Mouse (Mus musculus): ENCODE measurements around the gene Defb20. TPM values are rescaled to one million over a fixed set of nuclear protein-coding genes. Genes with fewer than 3 reads are reported as not detected.

The Defb20 gene
- total RNA-seq, 1 experiment from 2014 or later: not detected

GRCm38 (mm10) chr2:152487024-152487423 lies 10.2 kb downstream of the Defb20 start:
- ATAC-seq (replicated peaks; ENCODE audit: insufficient number of reproducible peaks, low FRiP score, low TSS enrichment, poor library complexity, severe bottlenecking): no peak

- ATAC-seq (replicated peaks; ENCODE audit: insufficient number of reproducible peaks, low FRiP score, low TSS enrichment, poor library complexity, severe bottlenecking): no peak
Observed at GRCm38 (mm10) chr2:152490038-152490437, 13.2 kb downstream of the Defb20 start, which contains the start of gene Defb22. Gene Defb22, minus strand, starts transcription at chr2:152490138.

GRCm38 (mm10) chr2:152493151-152493550 lies 16.3 kb downstream of the Defb20 start:
- ATAC-seq (replicated peaks; ENCODE audit: insufficient number of reproducible peaks, low FRiP score, low TSS enrichment, poor library complexity, severe bottlenecking): no peak

- ATAC-seq (replicated peaks; ENCODE audit: insufficient number of reproducible peaks, low FRiP score, low TSS enrichment, poor library complexity, severe bottlenecking): no peak
Observed at GRCm38 (mm10) chr2:152498020-152498419, 21.2 kb downstream of the Defb20 start.

- ATAC-seq (replicated peaks; ENCODE audit: insufficient number of reproducible peaks, low FRiP score, low TSS enrichment, poor library complexity, severe bottlenecking): no peak
Observed at GRCm38 (mm10) chr2:152500204-152500862, 23.5 kb downstream of the Defb20 start.

GRCm38 (mm10) chr2:152500863-152501229 lies 24.0 kb downstream of the Defb20 start:
- no peak for ATAC-seq (replicated peaks; ENCODE audit: insufficient number of reproducible peaks, low FRiP score, low TSS enrichment, poor library complexity, severe bottlenecking)

GRCm38 (mm10) chr2:152503950-152504349 lies 27.1 kb downstream of the Defb20 start:
- ATAC-seq (replicated peaks; ENCODE audit: insufficient number of reproducible peaks, low FRiP score, low TSS enrichment, poor library complexity, severe bottlenecking): no peak

- no peak for ATAC-seq (replicated peaks; ENCODE audit: insufficient number of reproducible peaks, low FRiP score, low TSS enrichment, poor library complexity, severe bottlenecking)
Observed at GRCm38 (mm10) chr2:152511592-152511991, 34.7 kb downstream of the Defb20 start, which contains the start of gene Defb26. Gene Defb26, minus strand, starts transcription at chr2:152511692.

- ATAC-seq (replicated peaks; ENCODE audit: insufficient number of reproducible peaks, low FRiP score, low TSS enrichment, poor library complexity, severe bottlenecking): no peak
Observed at GRCm38 (mm10) chr2:152516084-152516483, 39.2 kb downstream of the Defb20 start.

GRCm38 (mm10) chr2:152517981-152518380 lies 41.1 kb downstream of the Defb20 start, which contains the start of gene Defb28:
Gene Defb28, plus strand, starts transcription at chr2:152518255.
- ATAC-seq (replicated peaks; ENCODE audit: insufficient number of reproducible peaks, low FRiP score, low TSS enrichment, poor library complexity, severe bottlenecking): no peak

Other genes starting within 250 kb of the Defb20 start
- gene Tbc1d20, start 183.2 kb upstream of the Defb20 start, total RNA-seq (2017): 34.6 to 50.1 TPM (median 47.4 TPM) in 3 replicates
- gene Rbck1, start 144.4 kb upstream of the Defb20 start, total RNA-seq (2017): 45.0 to 83.3 TPM (median 59.1 TPM) in 3 replicates
- not detected in 3 replicates for gene Trib3, start 133.0 kb upstream of the Defb20 start, total RNA-seq (2017)
- gene Nrsn2, start 100.4 kb upstream of the Defb20 start, total RNA-seq (2017): not detected in 3 replicates
- gene Sox12, start 79.0 kb upstream of the Defb20 start, total RNA-seq (2017): 0.10 to 0.43 TPM in 2 of 3 replicates, not detected in the other
- 0.10 to 0.75 TPM in 2 of 3 replicates, not detected in the other for gene Zcchc3, start 62.0 kb upstream of the Defb20 start, total RNA-seq (2017)
- gene 6820408C15Rik, start 61.5 kb upstream of the Defb20 start, total RNA-seq (2017): not detected in 3 replicates
- not detected in 3 replicates for gene Defb23, start 12.4 kb upstream of the Defb20 start, total RNA-seq (2017)
- gene Defb22, start 13.1 kb downstream of the Defb20 start, total RNA-seq (2017): not detected in 3 replicates
- not detected in 3 replicates for gene Defb26, start 34.6 kb downstream of the Defb20 start, total RNA-seq (2017)
- not detected in 3 replicates for gene Defb28, start 41.2 kb downstream of the Defb20 start, total RNA-seq (2017)
- not detected in 3 replicates for gene Defb29, start 63.0 kb downstream of the Defb20 start, total RNA-seq (2017)
- not detected in 3 replicates for gene Gm17416, start 92.3 kb downstream of the Defb20 start, total RNA-seq (2017)
- not detected in 3 replicates for gene Defb21, start 95.7 kb downstream of the Defb20 start, total RNA-seq (2017)
- not detected in 3 replicates for gene Defb19, start 103.2 kb downstream of the Defb20 start, total RNA-seq (2017)
- not detected in 3 replicates for gene Defb45, start 122.3 kb downstream of the Defb20 start, total RNA-seq (2017)
- gene Defb36, start 127.3 kb downstream of the Defb20 start, total RNA-seq (2017): not detected in 3 replicates
- not detected in 3 replicates for gene Defb25, start 146.0 kb downstream of the Defb20 start, total RNA-seq (2017)
- 0.68 to 0.75 TPM in 2 of 3 replicates, not detected in the other for gene Rem1, start 149.9 kb downstream of the Defb20 start, total RNA-seq (2017)
- gene H13, start 192.4 kb downstream of the Defb20 start, total RNA-seq (2017): 74.4 to 107 TPM (median 101 TPM) in 3 replicates
- 10.0 to 12.9 TPM (median 10.6 TPM) in 3 replicates for gene Mcts2, start 210.0 kb downstream of the Defb20 start, total RNA-seq (2017)